Mouse (Mus musculus) lung, embryonic 14.5 days (tissue): ENCODE measurements around the gene Rcan2. TPM values are rescaled to one million over a fixed set of nuclear protein-coding genes. Genes with fewer than 3 reads are reported as not detected.
A peak's percentile ranks its signal among the peaks of the same experiment; 100 is the strongest.

Source experiments
- ATAC-seq: fragments of 200-750 bp; cut with Nextera tagmentation; 2 replicates; pipeline ENCODE4 v1.8.0; 2017; ENCODE audit warnings: mild to moderate bottlenecking, moderate TSS enrichment, moderate library complexity; ENCODE audit not compliant: insufficient read depth
- DNase-seq: peaks from one replicate; pipeline ENCODE4 v3.0.0-alpha.2; 2015
- H3K27ac ChIP-seq: fragments of 300-500 bp; sonication (generic); 2 replicates; pipeline ENCODE4 v1.5.1; 2014; ENCODE audit warnings: low read depth, mild to moderate bottlenecking, moderate library complexity
- H3K27me3 ChIP-seq: fragments of 300-500 bp; sonication (generic); 2 replicates; pipeline ENCODE4 v1.6.1; 2014; ENCODE audit warnings: low read length, control low read depth; ENCODE audit not compliant: insufficient read depth
- H3K36me3 ChIP-seq: fragments of 300-500 bp; sonication (generic); 2 replicates; pipeline ENCODE4 v1.6.1; 2014; ENCODE audit warnings: control low read depth; ENCODE audit not compliant: insufficient read depth
- H3K4me1 ChIP-seq: fragments of 300-500 bp; sonication (generic); 2 replicates; pipeline ENCODE4 v1.6.1; 2014; ENCODE audit warnings: antibody characterized with exemption, control low read depth; ENCODE audit not compliant: insufficient read depth
- H3K4me2 ChIP-seq: fragments of 300-500 bp; sonication (generic); 2 replicates; pipeline ENCODE4 v1.6.1; 2014; ENCODE audit warnings: mild to moderate bottlenecking
- H3K4me3 ChIP-seq: fragments of 300-500 bp; sonication (generic); 2 replicates; pipeline ENCODE4 v1.5.1; 2014; ENCODE audit warnings: low read depth, low read length
- H3K9ac ChIP-seq: fragments of 300-500 bp; sonication (generic); 2 replicates; pipeline ENCODE4 v1.6.1; 2014
- H3K9me3 ChIP-seq: fragments of 300-500 bp; sonication (generic); 2 replicates; pipeline ENCODE4 v1.6.1; 2016; ENCODE audit warnings: low read depth, low read length, control low read depth
- CTCF ChIP-seq: IDR thresholded peaks from 2 replicates; pipeline ENCODE4 v1.5.1; 2016; ENCODE audit warnings: antibody characterized with exemption, low read depth
- WGBS: fragments of 180-500 bp; shearing (Covaris S2); extraction: QIAGEN DNeasy Blood & Tissue Kit; methylation state at CpG from one replicate; pipeline ENCODE4 v1.1.7; 2014; 5-methylcytosine and 5-hydroxymethylcytosine counted together
- polyA plus RNA-seq: library from polyadenylated mRNA; unstranded; fragments of >200 nt; fragmentation: Nextera tagmentation; extraction: Ambion mirVana; gene quantifications from 2 replicates; pipeline ENCODE4 v1.2.1, GENCODE M21; 2014

The Rcan2 gene
- polyA plus RNA-seq, 1 experiment from 2014 or later: 3.7 TPM

DNA sequence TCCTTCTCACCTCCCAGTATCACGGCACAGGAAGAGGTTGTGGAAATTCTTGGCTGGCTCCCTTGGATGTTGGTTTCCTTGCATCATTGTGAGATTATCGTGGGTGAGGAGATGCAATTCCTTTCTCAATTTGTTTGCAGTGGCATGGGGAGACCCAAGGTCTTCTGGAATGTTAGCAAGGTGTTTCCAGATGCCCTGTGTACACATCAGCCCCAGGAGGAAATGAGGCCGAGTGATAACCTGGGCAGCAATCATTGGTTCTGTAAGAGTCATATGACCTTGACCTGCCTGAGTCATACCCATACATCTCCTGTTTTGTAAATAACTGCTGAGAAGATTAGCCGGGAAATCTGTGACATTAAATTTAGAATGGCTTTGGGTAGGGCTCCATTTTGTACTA lies 10.3 kb downstream of the Rcan2 start:
- WGBS: 35% methylated on average over 4 of the region's 4 CpGs
- no peaks in the 10 kb centered on the region for H3K9me3 ChIP-seq
- no peak for DNase-seq
- H3K27ac ChIP-seq: no peak overlapping the region
- H3K9ac ChIP-seq: no peak overlapping the region
- TF ChIP-seq CTCF: no peak
- no peak overlapping the region for H3K4me2 ChIP-seq
- no peaks in the 10 kb centered on the region for H3K27me3 ChIP-seq
- no peak overlapping the region for H3K4me3 ChIP-seq
- no peak for ATAC-seq
- H3K36me3 ChIP-seq: no peaks in the 10 kb centered on the region
- no peaks in the 10 kb centered on the region for H3K4me1 ChIP-seq

DNA sequence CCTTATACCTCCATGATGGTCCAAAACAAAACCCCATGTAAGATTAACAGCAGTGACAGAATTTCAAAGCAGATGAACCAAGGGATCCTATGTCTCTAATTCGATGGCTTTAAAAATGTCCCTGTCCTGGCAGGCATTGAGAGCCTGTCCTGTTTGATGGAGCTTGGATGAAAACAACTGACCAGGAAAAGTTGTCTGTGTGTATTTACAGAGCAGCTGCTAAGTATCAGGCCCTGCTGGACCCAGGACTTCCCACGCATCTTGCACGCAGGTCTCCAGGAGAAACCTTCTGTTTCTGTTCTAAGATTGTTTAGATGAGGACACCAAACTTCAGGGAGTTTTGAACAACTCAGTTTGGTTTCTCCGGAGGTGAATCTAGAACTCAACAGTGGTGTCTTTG lies 14.2 kb downstream of the Rcan2 start:
- H3K27me3 ChIP-seq: no peaks in the 10 kb centered on the region
- WGBS: 71% methylated on average over 4 of the region's 4 CpGs
- no peak overlapping the region for H3K4me2 ChIP-seq
- H3K9me3 ChIP-seq: no peaks in the 10 kb centered on the region
- DNase-seq (no peak), ATAC-seq (no peak)
- no peak overlapping the region for H3K9ac ChIP-seq
- TF ChIP-seq CTCF: no peak
- H3K36me3 ChIP-seq: no peaks in the 10 kb centered on the region
- H3K4me1 ChIP-seq: no peaks in the 10 kb centered on the region
- no peak overlapping the region for H3K27ac ChIP-seq
- no peak overlapping the region for H3K4me3 ChIP-seq

DNA sequence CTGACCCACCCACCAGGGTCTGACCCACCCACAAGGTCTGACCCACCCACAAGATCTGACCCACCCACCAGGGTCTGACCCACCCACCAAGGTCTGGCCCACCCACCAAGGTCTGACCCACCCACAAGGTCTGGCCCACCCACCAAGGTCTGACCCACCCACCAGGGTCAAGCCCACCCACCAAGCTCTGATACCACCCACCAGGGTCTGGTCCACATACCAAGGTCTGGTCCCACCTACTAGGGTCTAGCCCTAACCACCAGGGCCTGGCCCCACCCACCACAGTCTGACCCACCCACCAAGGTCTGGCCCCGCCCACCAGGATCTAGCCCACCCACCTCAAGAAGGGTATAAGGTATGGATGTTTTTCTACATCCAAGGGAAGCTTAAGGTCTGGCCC lies 15.3 kb downstream of the Rcan2 start:
- no peak for ATAC-seq
- no peaks in the 10 kb centered on the region for H3K36me3 ChIP-seq
- 82% methylated on average over 1 of the region's 1 CpGs for WGBS
- no peak for DNase-seq
- no peak overlapping the region for H3K27ac ChIP-seq
- H3K27me3 ChIP-seq: no peaks in the 10 kb centered on the region
- no peaks in the 10 kb centered on the region for H3K4me1 ChIP-seq
- no peak overlapping the region for H3K4me2 ChIP-seq
- no peak overlapping the region for H3K9ac ChIP-seq
- TF ChIP-seq CTCF: no peak
- H3K4me3 ChIP-seq: no peak overlapping the region
- no peaks in the 10 kb centered on the region for H3K9me3 ChIP-seq

DNA sequence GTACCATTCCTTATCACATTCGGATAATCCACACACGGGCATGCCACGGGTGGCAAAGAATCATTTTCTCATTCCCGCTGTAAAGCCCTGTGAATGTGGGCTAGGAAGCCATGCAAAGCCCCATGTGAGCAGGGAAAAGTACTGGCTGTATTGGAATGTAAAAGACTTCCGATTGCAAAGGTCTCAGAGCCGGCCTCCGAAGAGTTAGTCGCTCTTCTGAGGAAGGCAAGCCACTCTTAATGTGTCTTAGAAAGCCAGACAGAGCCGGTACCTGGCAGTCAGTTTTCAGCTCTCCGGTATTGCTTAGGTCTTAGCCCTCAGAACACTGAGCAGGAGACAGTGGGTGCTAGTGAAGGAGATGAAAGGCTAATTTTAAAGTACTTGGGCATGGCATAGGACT lies 16.0 kb downstream of the Rcan2 start:
- Histone ChIP-seq H3K9ac (no peak overlapping the region), H3K9me3 (no peaks in the 10 kb centered on the region), H3K36me3 (no peaks in the 10 kb centered on the region), H3K27ac (no peak overlapping the region), H3K27me3 (no peaks in the 10 kb centered on the region), H3K4me2 (no peak overlapping the region), H3K4me1 (no peaks in the 10 kb centered on the region), H3K4me3 (no peak overlapping the region)
- WGBS: 81% methylated on average over 10 of the region's 10 CpGs
- TF ChIP-seq CTCF: no peak
- ATAC-seq (no peak), DNase-seq (no peak)

DNA sequence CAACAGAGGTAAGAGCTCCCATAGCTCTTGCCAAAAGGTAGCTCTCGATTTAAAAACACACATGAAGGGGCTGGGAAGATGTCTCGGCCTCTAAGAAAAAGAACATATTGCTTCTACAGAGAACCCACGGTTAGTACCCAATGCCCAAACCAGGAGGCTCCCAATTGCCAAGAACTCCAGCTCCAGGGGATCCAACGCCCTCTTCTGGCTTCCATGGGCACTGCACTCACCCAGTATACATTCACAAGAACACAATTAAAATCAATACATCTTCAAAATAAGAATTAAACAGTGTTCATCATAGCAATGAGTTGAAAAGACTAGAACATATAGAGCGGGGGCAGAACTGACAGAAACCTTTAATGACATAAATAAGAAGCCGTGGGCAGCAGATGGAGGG lies 17.2 kb downstream of the Rcan2 start:
- Histone ChIP-seq H3K9me3 (no peaks in the 10 kb centered on the region), H3K4me3 (no peak overlapping the region), H3K4me2 (no peak overlapping the region), H3K4me1 (no peaks in the 10 kb centered on the region), H3K27ac (no peak overlapping the region), H3K27me3 (no peaks in the 10 kb centered on the region), H3K36me3 (no peaks in the 10 kb centered on the region), H3K9ac (no peak overlapping the region)
- ATAC-seq (no peak), DNase-seq (no peak)
- WGBS: 76% methylated on average over 6 of the region's 6 CpGs
- TF ChIP-seq CTCF: peak; percentile 29; the same call in 1 of the 2 replicates

DNA sequence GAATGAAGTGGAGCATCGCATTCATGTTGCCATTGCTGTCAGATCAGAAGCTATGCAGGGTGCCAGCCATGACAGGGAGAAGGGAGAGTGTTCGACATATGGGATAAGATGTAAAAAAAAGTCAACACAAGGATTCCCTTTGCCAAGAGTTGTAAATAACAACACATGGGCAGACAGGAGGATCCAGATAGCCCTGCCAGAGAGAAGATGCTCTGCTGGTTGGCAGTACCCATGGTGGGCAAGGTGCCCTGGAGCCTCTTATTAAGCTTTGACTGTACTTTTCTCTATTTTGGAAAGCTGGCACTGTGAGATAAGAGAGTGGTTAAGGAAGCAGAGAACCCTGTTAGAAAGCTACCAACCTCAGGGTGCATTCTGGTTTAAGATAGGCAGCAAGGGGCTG lies 19.8 kb downstream of the Rcan2 start:
- Histone ChIP-seq H3K27me3 (no peaks in the 10 kb centered on the region), H3K9ac (no peak overlapping the region), H3K9me3 (no peaks in the 10 kb centered on the region), H3K36me3 (no peaks in the 10 kb centered on the region), H3K4me3 (no peak overlapping the region), H3K4me2 (no peak overlapping the region), H3K4me1 (no peaks in the 10 kb centered on the region), H3K27ac (no peak overlapping the region)
- DNase-seq (no peak), ATAC-seq (no peak)
- no peak for TF ChIP-seq CTCF
- WGBS: 92% methylated on average over 2 of the region's 2 CpGs

DNA sequence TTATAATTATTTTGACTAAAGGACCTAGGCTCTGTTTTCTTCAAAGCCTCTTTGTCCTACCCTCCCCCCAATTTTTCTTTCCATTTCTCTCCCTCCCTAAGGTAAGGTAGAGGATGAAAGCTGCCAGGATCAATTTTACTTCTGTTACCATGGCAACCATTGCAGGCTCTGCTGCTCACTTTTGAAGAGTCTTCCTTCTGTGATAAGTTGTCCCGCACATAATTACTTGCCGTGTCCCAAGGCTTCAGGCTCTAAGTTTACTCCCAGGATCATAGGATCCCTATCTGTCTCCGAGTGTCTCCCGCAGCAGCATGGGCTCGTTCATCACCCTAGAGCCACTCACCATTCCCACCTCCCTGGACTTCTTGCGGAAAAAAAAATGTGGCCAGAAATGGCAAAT lies 21.1 kb downstream of the Rcan2 start:
- 29% methylated on average over 6 of the region's 6 CpGs for WGBS

DNA sequence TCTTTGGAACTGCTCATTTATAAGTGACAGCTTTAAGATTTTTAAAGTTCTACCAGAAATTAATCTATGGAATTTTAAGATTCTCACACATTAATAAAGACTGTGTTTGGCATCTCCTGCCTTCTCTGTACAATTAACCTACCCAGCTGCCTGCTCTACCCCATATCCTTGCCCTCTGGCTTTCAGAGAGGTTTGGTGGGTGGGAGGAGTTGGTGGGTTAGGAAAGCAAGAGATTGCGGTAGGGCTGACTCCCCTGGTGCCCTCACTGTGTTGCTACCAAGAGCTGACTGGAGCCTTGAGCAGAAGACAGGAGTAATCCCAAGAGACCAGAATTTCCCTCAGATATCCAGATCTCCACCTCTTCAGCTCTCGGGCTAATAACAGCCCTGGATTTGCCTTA lies 21.5 kb downstream of the Rcan2 start:
- no peak overlapping the region for H3K4me3 ChIP-seq
- H3K9ac ChIP-seq: no peak overlapping the region
- H3K27ac ChIP-seq: no peak overlapping the region
- ATAC-seq (no peak), DNase-seq (no peak)
- WGBS: 50% methylated on average over 2 of the region's 2 CpGs
- no peak for TF ChIP-seq CTCF
- H3K27me3 ChIP-seq: no peaks in the 10 kb centered on the region
- H3K36me3 ChIP-seq: no peaks in the 10 kb centered on the region
- no peaks in the 10 kb centered on the region for H3K9me3 ChIP-seq
- H3K4me2 ChIP-seq: no peak overlapping the region
- H3K4me1 ChIP-seq: no peaks in the 10 kb centered on the region

More for the DNA sequence above, 21.1 kb downstream of the Rcan2 start:
- Histone ChIP-seq H3K27me3 (no peaks in the 10 kb centered on the region), H3K4me3 (no peak overlapping the region), H3K9me3 (no peaks in the 10 kb centered on the region), H3K27ac (no peak overlapping the region), H3K36me3 (no peaks in the 10 kb centered on the region), H3K9ac (no peak overlapping the region), H3K4me2 (no peak overlapping the region), H3K4me1 (no peaks in the 10 kb centered on the region)
- DNase-seq: no peak
- TF ChIP-seq CTCF: no peak
- no peak for ATAC-seq
